Mouse (Mus musculus): ENCODE results near the gene Adamtsl4. TPM values are rescaled to one million over a fixed set of nuclear protein-coding genes. Genes with fewer than 3 reads are reported as not detected.
A peak's percentile ranks its signal among the peaks of the same experiment; 100 is the strongest.
"Not testable (repeated sequence)": the region's sequence is repeated elsewhere in the genome, so short reads cannot be mapped to it uniquely, and the experiment has no call there.

Adamtsl4 gene
- polyA plus RNA-seq, 1 experiment = not detected

DNA sequence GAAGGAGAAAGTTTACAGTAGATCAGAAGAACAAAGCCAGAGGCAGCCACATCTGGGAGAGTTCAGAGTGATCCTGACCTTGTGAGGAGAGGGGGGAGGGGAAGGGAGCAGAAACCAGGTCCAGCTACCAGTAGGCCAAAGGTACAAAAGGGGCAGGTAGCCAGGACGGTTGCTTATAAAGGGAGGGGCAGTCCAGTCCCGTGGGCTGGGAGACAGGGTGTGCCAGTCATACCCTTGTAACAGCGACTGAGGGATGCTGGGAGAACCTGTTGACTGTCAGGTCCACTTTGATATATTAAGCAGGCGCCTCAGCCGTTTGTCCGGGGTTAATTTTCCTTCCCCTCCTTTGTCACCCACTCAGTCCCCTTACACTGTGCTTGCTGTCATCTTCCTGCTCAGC is 12.9 kb downstream of the Adamtsl4 start:
- no peak overlapping the region for H3K4me3 ChIP-seq (ENCODE audit: insufficient read depth, low read depth, low read length)
- 36% methylated on average over 6 of the region's 6 CpGs for WGBS
- peaks cover 40% of the 10 kb centered on the region for H3K4me1 ChIP-seq (ENCODE audit: control insufficient read depth, insufficient read depth, low read length)
- H3K27ac ChIP-seq (ENCODE audit: insufficient read depth, low read depth, low read length) = peak overlapping the region; percentile 11; the same call in 1 of the 2 replicates
- TF ChIP-seq POLR2A (IDR thresholded peaks at IDR 0.05; ENCODE audit: insufficient read depth, low read depth, low read length) (no peak), CTCF (IDR thresholded peaks at IDR 0.05; ENCODE audit: insufficient read depth, low read depth, low read length) (no peak)

DNA sequence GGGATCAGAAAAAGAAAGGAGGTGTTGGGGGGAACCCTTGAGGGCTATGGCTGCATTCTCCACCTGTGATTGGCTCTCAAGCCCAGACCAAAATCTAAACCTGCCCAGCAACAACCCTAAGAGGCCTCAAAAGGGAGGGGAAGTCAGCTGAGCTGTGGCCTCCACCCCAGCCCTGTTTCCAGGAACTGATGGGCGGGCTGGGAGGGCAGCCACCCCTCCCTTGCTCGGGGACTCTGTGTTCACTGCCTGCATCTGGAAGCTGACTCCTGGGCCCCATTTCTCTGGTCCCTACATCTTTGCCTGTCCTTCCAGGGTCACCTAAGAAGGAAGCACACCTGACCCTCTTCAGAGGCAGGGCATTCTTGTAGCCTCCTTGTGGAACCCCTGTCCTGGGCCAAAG is 13.5 kb downstream of the Adamtsl4 start:
- WGBS = 58% methylated on average over 2 of the region's 2 CpGs
- peak overlapping the region; percentile 44; the same call in 1 of the 2 replicates for H3K27ac ChIP-seq (ENCODE audit: insufficient read depth, low read depth, low read length)
- H3K4me1 ChIP-seq (ENCODE audit: control insufficient read depth, insufficient read depth, low read length) = peaks cover 42% of the 10 kb centered on the region
- TF ChIP-seq CTCF (IDR thresholded peaks at IDR 0.05; ENCODE audit: insufficient read depth, low read depth, low read length) (no peak), POLR2A (IDR thresholded peaks at IDR 0.05; ENCODE audit: insufficient read depth, low read depth, low read length) (no peak)
- H3K4me3 ChIP-seq (ENCODE audit: insufficient read depth, low read depth, low read length) = no peak overlapping the region

DNA sequence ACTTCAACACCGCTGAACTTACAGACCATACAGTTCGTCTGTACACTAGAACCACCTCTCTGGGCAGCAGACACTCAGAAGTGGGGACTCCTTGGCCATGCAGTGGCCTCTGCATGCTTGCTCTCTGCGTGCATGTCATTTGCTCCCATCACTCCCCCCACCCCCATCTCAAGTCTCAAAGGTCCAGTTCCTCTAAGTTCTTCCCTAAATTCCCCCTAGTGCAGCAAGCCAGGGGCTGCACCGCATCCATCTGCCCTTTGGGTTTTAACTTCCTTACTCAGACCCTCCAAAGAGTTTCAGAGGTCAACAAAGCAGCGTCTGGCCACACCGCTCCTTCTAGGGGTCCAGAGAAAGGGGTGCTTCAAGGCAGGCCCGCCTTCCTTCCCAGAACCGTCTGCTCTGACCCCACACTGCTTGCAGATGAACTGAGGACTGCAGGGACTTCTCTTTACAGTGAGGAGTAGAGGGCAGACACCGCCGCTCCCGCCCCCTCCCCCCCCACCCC is 14.0 kb downstream of the Adamtsl4 start:
- TF ChIP-seq POLR2A (IDR thresholded peaks at IDR 0.05; ENCODE audit: insufficient read depth, low read depth, low read length) = no peak
- TF ChIP-seq CTCF (IDR thresholded peaks at IDR 0.05; ENCODE audit: insufficient read depth, low read depth, low read length) = no peak
- H3K4me3 ChIP-seq (ENCODE audit: insufficient read depth, low read depth, low read length) = no peak overlapping the region; the same call in 1 of the 2 replicates
- 41% methylated on average over 11 of the region's 11 CpGs for whole genome bisulfite sequencing
- peak overlapping the region; percentile 54; the same call in 1 of the 2 replicates for H3K27ac ChIP-seq (ENCODE audit: insufficient read depth, low read depth, low read length)
- peaks cover 44% of the 10 kb centered on the region for H3K4me1 ChIP-seq (ENCODE audit: control insufficient read depth, insufficient read depth, low read length)

DNA sequence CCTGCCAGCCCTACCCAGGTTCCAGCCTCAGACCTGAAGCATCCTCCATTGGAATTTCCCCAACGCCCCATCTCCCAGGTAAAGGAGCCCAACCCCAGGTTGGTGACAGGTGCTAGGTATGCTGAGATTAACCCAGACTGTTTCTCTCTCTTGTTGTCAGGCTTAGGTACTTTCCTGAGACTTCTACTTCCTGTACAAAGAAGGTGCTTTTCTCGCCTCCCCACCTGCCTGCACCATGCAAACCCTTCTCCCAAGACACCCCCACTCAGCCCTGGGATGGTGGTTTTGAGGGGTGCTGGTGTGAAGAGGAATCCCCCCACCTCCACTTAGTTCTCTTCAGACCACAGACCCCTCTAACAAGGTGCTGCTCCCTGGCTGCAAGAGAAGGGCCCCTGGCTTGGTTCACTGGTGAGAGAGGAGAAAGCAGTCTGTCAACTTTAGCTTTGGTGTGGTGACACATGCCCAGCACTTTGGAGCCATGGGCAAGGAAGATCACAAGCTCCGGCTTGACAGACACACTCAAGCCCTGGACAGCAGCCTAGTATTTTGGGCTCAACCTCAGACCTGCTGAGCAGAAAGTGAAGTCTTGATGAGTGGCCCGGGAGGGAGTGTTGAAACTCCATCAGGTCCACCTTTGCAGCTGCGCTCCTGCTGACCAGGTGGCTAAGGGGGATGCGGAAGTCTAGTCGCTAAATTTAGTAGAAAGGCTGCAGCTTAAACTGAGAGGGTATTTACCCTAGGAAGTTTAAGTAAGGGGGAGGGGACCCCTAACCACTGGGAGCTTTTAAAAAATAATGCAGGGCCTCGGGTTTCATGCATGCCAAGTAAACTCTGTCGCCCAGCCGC is 14.6 kb downstream of the Adamtsl4 start:
- Histone ChIP-seq H3K4me1 (ENCODE audit: control insufficient read depth, insufficient read depth, low read length) (peaks cover 50% of the 10 kb centered on the region), H3K27ac (ENCODE audit: insufficient read depth, low read depth, low read length) (peak overlapping the region; percentile 54; the same call in 1 of the 2 replicates), H3K4me3 (ENCODE audit: insufficient read depth, low read depth, low read length) (no peak overlapping the region)
- 54% methylated on average over 10 of the region's 10 CpGs for WGBS
- TF ChIP-seq POLR2A (IDR thresholded peaks at IDR 0.05; ENCODE audit: insufficient read depth, low read depth, low read length) (no peak), CTCF (IDR thresholded peaks at IDR 0.05; ENCODE audit: insufficient read depth, low read depth, low read length) (no peak)

DNA sequence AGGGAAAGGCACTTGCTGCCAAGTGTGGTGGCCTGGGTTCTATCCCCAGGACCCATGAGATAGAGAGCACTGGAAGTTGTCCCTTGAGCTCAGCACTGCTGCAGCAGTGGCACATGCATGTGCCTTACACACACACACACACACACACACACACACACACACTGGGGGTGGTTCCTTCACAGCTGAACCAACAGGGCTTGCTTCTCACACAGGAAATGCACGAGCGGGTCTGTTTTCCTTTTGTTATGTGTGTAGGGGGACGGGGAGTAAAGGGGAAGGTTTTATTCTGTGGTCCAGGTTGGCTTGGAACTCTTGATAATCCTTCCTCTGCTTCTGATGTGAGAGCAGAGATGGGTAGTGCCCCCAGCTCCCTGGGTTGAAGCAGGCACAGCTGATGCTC is 15.3 kb downstream of the Adamtsl4 start:
- WGBS = 44% methylated on average over 3 of the region's 3 CpGs
- Histone ChIP-seq H3K4me1 (ENCODE audit: control insufficient read depth, insufficient read depth, low read length) (peaks cover 54% of the 10 kb centered on the region), H3K27ac (ENCODE audit: insufficient read depth, low read depth, low read length) (peak overlapping the region; percentile 34; the same call in 1 of the 2 replicates), H3K4me3 (ENCODE audit: insufficient read depth, low read depth, low read length) (no peak overlapping the region)
- TF ChIP-seq CTCF (IDR thresholded peaks at IDR 0.05; ENCODE audit: insufficient read depth, low read depth, low read length) (no peak), POLR2A (IDR thresholded peaks at IDR 0.05; ENCODE audit: insufficient read depth, low read depth, low read length) (no peak)

DNA sequence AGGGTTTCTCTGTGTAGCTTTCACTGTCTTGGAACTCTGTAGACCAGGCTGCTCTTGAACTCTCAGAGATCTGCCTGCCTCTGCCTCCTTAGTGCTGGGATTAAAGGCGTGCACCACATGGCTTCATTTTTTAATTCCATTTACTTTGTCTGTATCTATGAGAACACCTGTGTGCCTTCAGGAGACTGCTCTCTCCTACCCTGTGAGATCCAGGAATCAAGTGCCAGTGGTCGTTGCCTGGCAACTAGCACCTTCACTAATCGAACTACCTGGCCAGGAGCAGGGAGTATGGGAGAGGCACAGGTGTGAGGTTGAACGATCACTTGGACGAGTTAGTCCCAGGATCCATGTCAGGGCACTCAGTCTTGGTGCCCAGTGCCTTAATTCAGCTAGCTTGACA is 16.5 kb downstream of the Adamtsl4 start:
- 92% methylated on average over 5 of the region's 5 CpGs for WGBS
- Histone ChIP-seq H3K4me1 (ENCODE audit: control insufficient read depth, insufficient read depth, low read length) (peaks cover 47% of the 10 kb centered on the region), H3K27ac (ENCODE audit: insufficient read depth, low read depth, low read length) (no peak overlapping the region), H3K4me3 (ENCODE audit: insufficient read depth, low read depth, low read length) (no peak overlapping the region)
- TF ChIP-seq POLR2A (IDR thresholded peaks at IDR 0.05; ENCODE audit: insufficient read depth, low read depth, low read length) (no peak), CTCF (IDR thresholded peaks at IDR 0.05; ENCODE audit: insufficient read depth, low read depth, low read length) (no peak)

DNA sequence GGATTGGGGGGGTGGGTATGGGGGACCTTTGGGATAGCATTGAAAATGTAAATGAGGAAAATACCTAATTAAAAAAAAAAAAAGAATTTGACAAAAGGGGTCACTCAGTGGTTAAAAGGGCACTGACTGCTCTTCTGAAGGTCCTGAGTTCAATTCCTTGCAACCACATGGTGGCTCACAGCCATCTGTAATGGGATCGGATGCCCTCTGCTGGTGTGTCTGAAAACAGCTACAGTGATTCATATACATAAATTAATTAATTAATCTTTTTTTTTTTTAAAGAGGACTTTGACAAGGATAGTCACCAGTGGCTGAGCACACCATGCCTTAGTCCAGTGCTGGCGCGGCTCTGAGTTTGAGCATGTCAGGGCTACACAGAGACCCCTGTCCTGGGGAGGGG is 17.3 kb downstream of the Adamtsl4 start:
- WGBS = 92% methylated on average over 3 of the region's 3 CpGs
- H3K4me3 ChIP-seq (ENCODE audit: insufficient read depth, low read depth, low read length); H3K27ac ChIP-seq (ENCODE audit: insufficient read depth, low read depth, low read length): not testable (repeated sequence)
- H3K4me1 ChIP-seq (ENCODE audit: control insufficient read depth, insufficient read depth, low read length) = peaks cover 44% of the 10 kb centered on the region

DNA sequence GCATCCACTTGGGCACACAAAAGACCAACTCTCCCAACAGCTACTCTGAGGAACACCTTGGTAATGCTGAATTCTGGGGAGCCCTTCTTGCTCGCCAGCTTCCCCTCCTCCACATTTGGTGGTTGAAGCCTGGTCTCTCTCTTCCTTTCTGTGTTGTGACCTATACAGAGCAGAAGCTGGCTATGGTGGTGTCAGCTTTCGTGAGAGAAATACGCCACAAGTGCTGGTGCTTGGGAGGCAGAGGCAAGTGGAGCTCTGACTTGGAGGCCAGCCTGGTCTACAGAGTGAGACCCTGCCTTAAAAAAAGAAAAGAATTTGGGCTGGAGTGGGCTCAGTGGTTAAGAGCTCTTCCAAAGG is 18.4 kb downstream of the Adamtsl4 start:
- 92% methylated on average over 3 of the region's 3 CpGs for WGBS
- TF ChIP-seq POLR2A (IDR thresholded peaks at IDR 0.05; ENCODE audit: insufficient read depth, low read depth, low read length) (no peak), CTCF (IDR thresholded peaks at IDR 0.05; ENCODE audit: insufficient read depth, low read depth, low read length) (no peak)
- Histone ChIP-seq H3K27ac (ENCODE audit: insufficient read depth, low read depth, low read length) (peak overlapping the region; percentile 57; the same call in 1 of the 2 replicates), H3K4me1 (ENCODE audit: control insufficient read depth, insufficient read depth, low read length) (peaks cover 39% of the 10 kb centered on the region), H3K4me3 (ENCODE audit: insufficient read depth, low read depth, low read length) (no peak overlapping the region)

DNA sequence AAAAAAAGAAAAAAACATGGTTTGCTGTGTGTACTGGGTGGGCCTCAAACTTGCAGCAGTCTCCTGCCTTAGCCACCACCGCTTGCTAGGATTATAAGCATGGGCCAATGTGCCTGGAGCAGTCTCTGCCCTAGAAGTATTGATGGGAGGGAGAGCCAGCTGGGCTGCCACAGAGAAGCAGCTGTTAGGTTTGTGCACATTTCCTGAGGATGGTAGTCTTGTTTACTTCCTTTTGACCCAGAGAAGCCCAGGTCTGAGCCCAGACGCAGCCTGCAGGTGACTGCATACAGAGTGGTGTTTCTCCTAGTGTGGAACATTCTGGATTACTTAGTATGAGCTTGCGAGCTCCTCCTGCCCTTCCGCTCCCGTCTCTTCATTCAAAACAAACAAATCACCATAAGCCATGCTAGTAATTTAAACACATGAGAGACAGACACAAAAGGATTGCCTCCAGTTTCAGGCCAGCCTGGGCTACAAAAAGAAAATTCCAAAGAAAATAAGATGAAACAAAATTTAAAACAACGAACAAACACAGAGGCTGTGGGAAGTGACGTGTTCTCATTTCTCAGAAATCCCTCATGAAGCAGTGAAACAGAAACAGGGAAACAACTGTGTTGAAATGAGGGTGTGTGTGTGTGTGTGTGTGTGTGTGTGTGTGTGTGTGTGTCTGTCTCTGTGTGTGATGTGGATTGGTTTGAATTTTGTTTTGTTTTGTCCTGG is 19.0 kb downstream of the Adamtsl4 start:
- H3K27ac ChIP-seq (ENCODE audit: insufficient read depth, low read depth, low read length) = peak overlapping the region; percentile 57; the same call in 1 of the 2 replicates
- H3K4me3 ChIP-seq (ENCODE audit: insufficient read depth, low read depth, low read length) = no peak overlapping the region
- no peak for TF ChIP-seq CTCF (IDR thresholded peaks at IDR 0.05; ENCODE audit: insufficient read depth, low read depth, low read length)
- no peak for TF ChIP-seq POLR2A (IDR thresholded peaks at IDR 0.05; ENCODE audit: insufficient read depth, low read depth, low read length)
- 58% methylated on average over 7 of the region's 7 CpGs for WGBS
- peaks cover 34% of the 10 kb centered on the region for H3K4me1 ChIP-seq (ENCODE audit: control insufficient read depth, insufficient read depth, low read length)

Measured in olfactory bulb, adult 2 months (tissue).